ENCODE assay signal across 24 mouse cellular contexts in the genomic region with DNA sequence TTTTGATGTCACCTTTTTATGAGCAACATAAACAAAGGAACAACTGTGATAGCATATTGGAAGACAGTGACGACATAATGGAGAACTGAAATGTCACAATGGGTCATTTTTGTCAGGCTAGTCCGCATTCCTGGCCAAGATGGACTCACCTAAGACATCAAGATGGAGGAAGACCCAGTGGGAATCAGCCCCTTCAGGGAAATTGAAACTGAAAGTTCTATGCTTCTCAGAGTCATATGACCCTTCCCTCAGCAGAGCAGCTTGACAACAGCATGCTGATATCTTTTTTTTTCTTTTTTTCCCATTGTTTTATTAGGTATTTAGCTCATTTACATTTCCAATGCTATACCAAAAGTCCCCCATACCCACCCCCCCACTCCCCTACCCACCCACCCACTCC. TPM values are rescaled to one million over a fixed set of nuclear protein-coding genes. Genes with fewer than 3 reads are reported as not detected.
"Had no signal": no experiment of that assay in that cellular context is flagged by ENCODE, and none has a peak within 500 bp of the region (broad histone marks: within the 10 kb centered on the region; RNA-seq: fewer than 3 reads in every experiment).

No protein-coding gene starts in this region.

- H3K27ac ChIP-seq: kidney, postnatal 0 days; left cerebral cortex, adult 2 months; limb, embryonic 10.5 days; liver, embryonic 15.5 days; midbrain, embryonic 12.5 days; neural tube, embryonic 15.5 days; stomach, postnatal 0 days had no signal

- ATAC-seq: midbrain, embryonic 16.5 days had no signal

- H3K27me3 ChIP-seq: liver, embryonic 15.5 days; midbrain, embryonic 12.5 days; neural tube, embryonic 15.5 days had no signal

- H3K4me3 ChIP-seq: left cerebral cortex, adult 2 months; limb, embryonic 10.5 days; liver, embryonic 15.5 days; midbrain, embryonic 12.5 days; neural tube, embryonic 15.5 days had no signal

- H3K4me1 ChIP-seq: limb, embryonic 10.5 days; liver, embryonic 15.5 days; midbrain, embryonic 12.5 days; neural tube, embryonic 15.5 days had no signal

- H3K9me3 ChIP-seq: limb, embryonic 10.5 days; liver, embryonic 15.5 days; midbrain, embryonic 12.5 days; neural tube, embryonic 15.5 days had no signal

- H3K4me2 ChIP-seq: liver, embryonic 11.5 days; liver, embryonic 15.5 days; midbrain, embryonic 12.5 days; neural tube, embryonic 15.5 days had no signal

- H3K36me3 ChIP-seq: limb, embryonic 10.5 days; liver, embryonic 15.5 days; midbrain, embryonic 12.5 days; neural tube, embryonic 15.5 days had no signal

- H3K9ac ChIP-seq: liver, embryonic 15.5 days; midbrain, embryonic 12.5 days; neural tube, embryonic 15.5 days had no signal

- DNase-seq: kidney, adult 9 months; kidney, postnatal 4 days; lung, adult 2 months; lung, postnatal 10 days; lung, postnatal 4 days; right cerebral cortex, adult 18-20 months; right cerebral cortex, postnatal 25 days; thymus, postnatal 14 days had no signal

RNA-seq across cellular contexts. Expression of gene Vmn1r39, which starts 54.1 kb away (rescaled TPM):
- total RNA-seq: layer of hippocampus, adult 8-10 months; layer of hippocampus, postnatal 14 days; left cerebral cortex, adult 2 months; left cerebral cortex, postnatal 14 days; megakaryocyte-erythroid progenitor cell, adult 5-6 weeks had no signal
- polyA plus RNA-seq: kidney, postnatal 0 days; limb, embryonic 10.5 days; limb, embryonic 14.5 days; liver, embryonic 11.5 days; liver, embryonic 15.5 days; lung, adult 2 months; midbrain, embryonic 12.5 days; midbrain, embryonic 16.5 days; neural tube, embryonic 11.5 days; neural tube, embryonic 15.5 days; small intestine, adult 2 months; stomach, postnatal 0 days had no signal
